Mouse (Mus musculus): ENCODE data around the gene Tmem11. TPM values are rescaled to one million over a fixed set of nuclear protein-coding genes. Genes with fewer than 3 reads are reported as not detected.
"Not testable (repeated sequence)": the region's sequence is repeated elsewhere in the genome, so short reads cannot be mapped to it uniquely, and the experiment has no call there.

Gene Tmem11
- polyA plus RNA-seq, 1 experiment from 2014 or later, result 40.0 TPM

DNA sequence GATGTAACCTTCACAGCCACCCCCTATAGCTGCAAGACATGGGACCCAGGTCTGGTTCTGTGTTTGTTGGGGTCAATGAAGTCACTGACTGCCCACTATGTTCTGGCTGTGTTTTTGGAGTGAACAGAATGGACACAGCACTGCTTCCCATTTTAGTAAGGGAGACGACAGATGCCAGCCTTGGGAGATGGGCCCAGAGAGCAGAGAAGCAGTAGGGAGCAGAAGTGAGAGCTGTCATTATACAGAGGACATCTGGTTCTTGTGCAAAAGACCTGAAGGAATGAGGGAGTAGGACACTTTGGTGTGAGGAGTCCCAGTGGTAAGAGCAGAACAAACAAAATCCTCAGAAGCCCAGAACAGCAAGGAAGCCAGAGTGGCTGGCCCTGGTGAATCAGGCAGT, 30.6 kb upstream of the Tmem11 start:
- Histone ChIP-seq H3K4me3 (no peak overlapping the region), H3K9ac (no peak overlapping the region), H3K27me3 (replicated peaks) (0 out of 2 replicates have a peak, but pooled peaks cover 7% of the 10 kb centered on the region), H3K27ac (no peak overlapping the region), H3K4me1 (peaks cover 30% of the 10 kb centered on the region), H3K4me2 (no peak overlapping the region), H3K36me3 (peaks cover 25% of the 10 kb centered on the region), H3K9me3 (replicated peaks) (no peaks in the 10 kb centered on the region)
- 68% methylated on average over 1 of the region's 1 CpGs for WGBS (ENCODE audit: insufficient replicate concordance)
- ATAC-seq, result no peak

DNA sequence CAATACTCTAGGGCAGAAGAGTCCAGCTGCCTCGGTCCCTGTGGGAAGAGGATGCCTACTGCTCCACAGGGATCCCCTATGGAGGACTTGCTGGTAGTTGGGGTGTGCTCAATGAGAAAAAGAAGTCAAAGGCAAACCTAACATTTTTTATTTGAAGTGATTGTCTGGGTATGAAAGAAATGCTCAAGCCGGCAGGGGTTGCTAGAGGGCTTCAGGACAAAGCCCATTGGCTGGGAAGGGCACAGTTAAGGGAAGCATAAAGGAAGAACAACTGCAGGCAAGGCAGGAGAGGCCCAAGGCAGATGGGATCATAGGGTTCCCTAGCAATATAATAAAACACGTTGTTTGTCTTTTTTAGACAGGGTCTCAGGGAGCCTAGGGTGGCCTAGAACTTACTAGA, 29.0 kb upstream of the Tmem11 start:
- no peak for ATAC-seq
- WGBS (ENCODE audit: insufficient replicate concordance), result 60% methylated on average over 3 of the region's 3 CpGs

DNA sequence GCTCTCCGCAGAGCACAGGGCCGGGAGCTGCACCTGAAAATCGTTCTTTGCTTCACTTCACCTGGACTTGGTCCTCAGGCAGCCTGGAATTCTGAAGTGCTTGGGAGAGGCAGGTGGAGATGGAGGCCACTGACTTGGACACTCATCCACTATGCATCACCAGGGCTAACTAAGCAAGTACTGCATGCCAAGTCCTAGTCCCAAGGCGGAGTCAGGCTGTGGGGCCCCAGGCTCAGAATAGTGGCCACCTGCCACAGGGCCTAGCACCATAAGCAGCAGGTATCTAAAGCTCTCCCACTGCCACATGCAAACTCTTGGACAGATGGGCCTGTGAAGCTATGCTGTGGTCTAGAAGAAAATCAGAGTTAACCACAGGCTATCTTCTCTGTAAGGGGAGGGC, 27.4 kb upstream of the Tmem11 start:
- H3K27me3 ChIP-seq (replicated peaks), result 0 out of 2 replicates have a peak, but pooled peaks cover 8% of the 10 kb centered on the region
- no peaks in the 10 kb centered on the region for H3K9me3 ChIP-seq (replicated peaks)
- peaks cover 31% of the 10 kb centered on the region for H3K36me3 ChIP-seq
- WGBS (ENCODE audit: insufficient replicate concordance), result 80% methylated on average over 4 of the region's 4 CpGs
- H3K4me3 ChIP-seq, result no peak overlapping the region
- H3K4me1 ChIP-seq, result peaks cover 5% of the 10 kb centered on the region
- ATAC-seq, result no peak
- no peak overlapping the region for H3K9ac ChIP-seq
- no peak overlapping the region for H3K4me2 ChIP-seq
- no peak overlapping the region for H3K27ac ChIP-seq

More for the DNA sequence above, 29.0 kb upstream of the Tmem11 start:
- H3K9me3 ChIP-seq (replicated peaks), result no peaks in the 10 kb centered on the region
- no peak overlapping the region for H3K4me3 ChIP-seq
- H3K36me3 ChIP-seq, result peaks cover 31% of the 10 kb centered on the region
- H3K9ac ChIP-seq, result no peak overlapping the region
- no peak overlapping the region for H3K4me2 ChIP-seq
- H3K27ac ChIP-seq, result no peak overlapping the region
- peaks cover 21% of the 10 kb centered on the region for H3K4me1 ChIP-seq
- H3K27me3 ChIP-seq (replicated peaks), result 0 out of 2 replicates have a peak, but pooled peaks cover 11% of the 10 kb centered on the region

GRCm38 (mm10) chr11:60905407-60906120, 26.5 kb upstream of the Tmem11 start:
- Histone ChIP-seq H3K27me3 (replicated peaks) (0 out of 2 replicates have a peak, but pooled peaks cover 8% of the 10 kb centered on the region), H3K9ac (no peak overlapping the region), H3K4me1 (no peaks in the 10 kb centered on the region), H3K27ac (no peak overlapping the region), H3K9me3 (replicated peaks) (no peaks in the 10 kb centered on the region), H3K4me2 (no peak overlapping the region), H3K36me3 (peaks cover 29% of the 10 kb centered on the region), H3K4me3 (no peak overlapping the region)
- ATAC-seq, result no peak
- 75% methylated on average over 10 of the region's 10 CpGs for WGBS (ENCODE audit: insufficient replicate concordance)

- H3K27me3 ChIP-seq (replicated peaks), result 0 out of 2 replicates have a peak, but pooled peaks cover 8% of the 10 kb centered on the region
- H3K4me1 ChIP-seq, result no peaks in the 10 kb centered on the region
- no peak overlapping the region for H3K4me3 ChIP-seq
- H3K9ac ChIP-seq, result no peak overlapping the region
- no peak overlapping the region for H3K4me2 ChIP-seq
- H3K36me3 ChIP-seq, result peaks cover 28% of the 10 kb centered on the region
- no peak for ATAC-seq
- WGBS (ENCODE audit: insufficient replicate concordance), result 76% methylated on average over 6 of the region's 6 CpGs
- H3K9me3 ChIP-seq (replicated peaks), result no peaks in the 10 kb centered on the region
- no peak overlapping the region for H3K27ac ChIP-seq
Observed at GRCm38 (mm10) chr11:60903661-60904061, 24.6 kb upstream of the Tmem11 start.

DNA sequence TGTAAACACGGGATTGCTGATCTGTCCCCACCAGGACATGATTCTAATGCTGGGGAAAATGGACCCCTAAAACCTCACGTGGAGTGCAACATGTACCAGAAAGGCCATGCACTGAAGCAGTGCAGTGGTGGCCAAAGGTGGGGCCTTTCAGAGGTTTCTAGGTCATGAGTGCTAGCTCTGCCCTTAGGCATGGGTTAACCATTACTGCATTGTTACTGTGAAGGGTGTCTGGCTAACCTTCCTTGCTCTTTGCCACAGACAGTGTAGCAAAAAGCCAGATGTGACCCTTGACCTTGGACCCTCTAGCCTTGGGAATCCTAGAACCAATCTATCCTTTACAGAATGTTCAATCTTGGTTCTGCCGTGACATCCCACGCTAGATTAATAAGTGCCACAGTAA, 23.4 kb upstream of the Tmem11 start:
- WGBS (ENCODE audit: insufficient replicate concordance), result 71% methylated on average over 4 of the region's 4 CpGs
- 0 out of 2 replicates have a peak, but pooled peaks cover 8% of the 10 kb centered on the region for H3K27me3 ChIP-seq (replicated peaks)
- peaks cover 28% of the 10 kb centered on the region for H3K36me3 ChIP-seq
- H3K4me1 ChIP-seq, result no peaks in the 10 kb centered on the region
- ATAC-seq, result 0 out of 2 replicates have a peak, but pooled peaks have one; percentile 27
- no peak overlapping the region for H3K4me3 ChIP-seq
- no peak overlapping the region for H3K27ac ChIP-seq
- no peaks in the 10 kb centered on the region for H3K9me3 ChIP-seq (replicated peaks)
- no peak overlapping the region for H3K4me2 ChIP-seq
- no peak overlapping the region for H3K9ac ChIP-seq

DNA sequence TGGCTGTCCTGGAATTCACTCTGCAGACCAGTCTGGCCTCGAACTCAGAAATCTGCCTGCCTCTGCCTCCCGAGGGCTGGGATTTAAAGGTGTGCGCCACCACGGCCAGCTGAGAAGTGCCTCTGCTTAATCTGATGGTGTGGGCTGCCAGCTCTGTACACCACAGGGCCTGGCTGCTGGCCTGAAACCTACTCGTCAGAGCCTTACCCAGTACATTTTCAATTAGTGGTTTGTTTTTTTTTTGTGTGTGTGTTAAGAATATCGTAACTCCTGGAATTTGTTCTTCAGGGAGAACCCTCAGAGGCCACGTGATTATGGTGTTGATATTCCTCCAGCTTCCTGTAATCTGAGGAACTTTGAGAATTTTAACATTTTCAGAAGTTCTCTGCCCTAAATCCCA, 22.9 kb upstream of the Tmem11 start:
- H3K4me2 ChIP-seq, result no peak overlapping the region
- H3K36me3 ChIP-seq, result peaks cover 28% of the 10 kb centered on the region
- H3K4me3 ChIP-seq, result no peak overlapping the region
- no peak for ATAC-seq
- H3K9ac ChIP-seq, result no peak overlapping the region
- 67% methylated on average over 7 of the region's 7 CpGs for WGBS (ENCODE audit: insufficient replicate concordance)
- no peak overlapping the region for H3K27ac ChIP-seq
- H3K27me3 ChIP-seq (replicated peaks), result 0 out of 2 replicates have a peak, but pooled peaks cover 8% of the 10 kb centered on the region
- H3K9me3 ChIP-seq (replicated peaks), result no peaks in the 10 kb centered on the region
- no peaks in the 10 kb centered on the region for H3K4me1 ChIP-seq

GRCm38 (mm10) chr11:60895915-60896314, 16.8 kb upstream of the Tmem11 start:
- Histone ChIP-seq H3K9ac (no peak overlapping the region), H3K27ac (no peak overlapping the region), H3K4me2 (no peak overlapping the region), H3K9me3 (replicated peaks) (no peaks in the 10 kb centered on the region), H3K27me3 (replicated peaks) (0 out of 2 replicates have a peak, but pooled peaks cover 3% of the 10 kb centered on the region), H3K4me1 (no peaks in the 10 kb centered on the region), H3K36me3 (no peaks in the 10 kb centered on the region), H3K4me3 (no peak overlapping the region)
- 34% methylated on average over 4 of the region's 4 CpGs for WGBS (ENCODE audit: insufficient replicate concordance)
- no peak for ATAC-seq

DNA sequence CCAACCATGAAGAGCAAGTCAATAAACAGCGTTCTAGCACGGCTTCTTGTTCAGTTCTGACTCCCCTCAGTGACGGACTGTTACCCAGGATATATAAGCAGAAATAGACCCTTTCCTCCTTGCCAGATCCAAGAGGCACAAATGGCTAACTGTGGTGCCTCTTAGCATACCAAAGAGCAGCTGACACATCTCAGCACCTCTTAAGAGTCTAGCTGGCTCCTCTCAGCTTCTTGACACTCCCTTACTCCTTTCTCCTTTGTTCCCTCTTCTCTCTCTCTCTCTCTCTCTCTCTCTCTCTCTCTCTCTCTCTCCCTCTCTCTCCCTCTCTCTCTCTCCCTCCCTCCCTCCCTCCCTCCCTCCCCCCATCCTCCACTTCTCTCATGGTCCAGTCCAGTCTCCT, 11.7 kb upstream of the Tmem11 start:
- ATAC-seq, result no peak
- 48% methylated on average over 3 of the region's 3 CpGs for WGBS (ENCODE audit: insufficient replicate concordance)
- Histone ChIP-seq H3K36me3 (no peaks in the 10 kb centered on the region), H3K4me3 (no peak overlapping the region), H3K27me3 (replicated peaks) (no peaks in the 10 kb centered on the region), H3K4me2 (no peak overlapping the region), H3K9me3 (replicated peaks) (no peaks in the 10 kb centered on the region), H3K27ac (no peak overlapping the region), H3K9ac (no peak overlapping the region), H3K4me1 (no peaks in the 10 kb centered on the region)

DNA sequence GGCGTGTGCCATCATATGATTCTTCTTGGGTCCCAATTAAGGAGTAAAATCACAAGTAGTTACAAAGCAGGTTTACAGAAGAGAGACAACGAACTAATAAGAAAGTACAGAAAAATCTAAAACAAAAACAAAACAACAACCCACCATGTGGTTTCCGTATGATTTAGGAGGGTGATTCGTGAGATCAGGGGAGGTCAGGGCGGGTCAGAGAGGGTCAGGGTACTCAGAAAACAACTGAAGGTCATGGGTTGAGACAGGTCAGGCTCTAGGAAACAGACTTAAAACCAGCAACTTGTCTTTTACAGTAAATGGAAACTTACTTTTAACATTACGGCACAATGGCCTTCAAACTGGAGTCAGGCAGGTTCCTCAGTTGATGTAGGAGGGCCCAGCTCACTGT, 11.2 kb upstream of the Tmem11 start:
- Histone ChIP-seq H3K4me3 (no peak overlapping the region), H3K27me3 (replicated peaks) (no peaks in the 10 kb centered on the region), H3K4me1 (no peaks in the 10 kb centered on the region), H3K9ac (no peak overlapping the region), H3K9me3 (replicated peaks) (no peaks in the 10 kb centered on the region), H3K4me2 (no peak overlapping the region), H3K27ac (no peak overlapping the region), H3K36me3 (no peaks in the 10 kb centered on the region)
- ATAC-seq, result no peak
- WGBS (ENCODE audit: insufficient replicate concordance), result 58% methylated on average over 6 of the region's 6 CpGs

DNA sequence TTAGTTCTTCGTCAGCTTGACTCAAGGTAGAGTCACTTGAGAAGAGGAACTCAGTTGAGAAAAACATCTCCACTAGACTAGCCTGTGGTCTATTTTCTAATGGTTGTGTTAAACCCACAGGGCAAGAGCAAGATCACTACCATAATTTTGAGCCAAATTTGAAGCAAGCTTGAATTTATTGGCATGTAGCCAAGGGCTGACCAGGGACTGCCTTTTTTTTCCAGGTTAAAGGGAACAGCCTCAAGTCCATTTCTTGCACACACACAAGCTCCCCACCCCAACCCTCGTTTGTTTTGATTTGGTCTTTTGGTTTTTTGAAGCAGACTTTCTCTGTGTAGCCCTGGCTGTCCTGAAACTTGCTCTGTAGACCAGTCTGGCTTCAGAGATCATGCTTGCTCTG, 10.8 kb upstream of the Tmem11 start:
- no peak for ATAC-seq
- Histone ChIP-seq H3K36me3 (no peaks in the 10 kb centered on the region), H3K4me1 (no peaks in the 10 kb centered on the region), H3K4me2 (no peak overlapping the region), H3K27me3 (replicated peaks) (no peaks in the 10 kb centered on the region), H3K9ac (no peak overlapping the region), H3K27ac (no peak overlapping the region), H3K9me3 (replicated peaks) (no peaks in the 10 kb centered on the region), H3K4me3 (no peak overlapping the region)
- WGBS (ENCODE audit: insufficient replicate concordance), result 45% methylated on average over 2 of the region's 2 CpGs

- not testable (repeated sequence) for ATAC-seq; H3K9ac ChIP-seq; H3K27me3 ChIP-seq (replicated peaks); H3K4me2 ChIP-seq; H3K36me3 ChIP-seq; H3K4me1 ChIP-seq; H3K27ac ChIP-seq; H3K4me3 ChIP-seq; H3K9me3 ChIP-seq (replicated peaks)
- WGBS (ENCODE audit: insufficient replicate concordance), result 74% methylated on average over 3 of the region's 3 CpGs
Observed at GRCm38 (mm10) chr11:60886986-60887385, 7.9 kb upstream of the Tmem11 start.
